Mouse (Mus musculus) stomach, postnatal 0 days (tissue): ENCODE measurements at regions not wholly inside any gene's neighbourhood (a gene's known extent, or its start where the extent isn't known, plus 50 kb on each side); places are given as distances from the start of the nearest gene placed in this dataset.

ENCODE experiments used
- CTCF ChIP-seq: IDR thresholded peaks from 2 replicates; pipeline ENCODE4 v1.5.1; 2016; ENCODE audit warnings: antibody characterized with exemption, low read depth, mild to moderate bottlenecking, moderate library complexity
- EP300 ChIP-seq: optimal IDR thresholded peaks from 2 replicates; pipeline ENCODE3; 2016; ENCODE audit warnings: antibody characterized with exemption

GRCm38 (mm10) chr6:6356967-6357366 is 140.0 kb upstream of the Slc25a13 start:
- no peak for TF ChIP-seq EP300
- no peak for TF ChIP-seq CTCF
